Mouse (Mus musculus) kidney, adult 11 months (tissue): ENCODE data around the gene Malrd1.

Source experiments
- DNase-seq: peaks from one replicate; pipeline ENCODE4 v3.0.0; 2022

The Malrd1 gene

DNA sequence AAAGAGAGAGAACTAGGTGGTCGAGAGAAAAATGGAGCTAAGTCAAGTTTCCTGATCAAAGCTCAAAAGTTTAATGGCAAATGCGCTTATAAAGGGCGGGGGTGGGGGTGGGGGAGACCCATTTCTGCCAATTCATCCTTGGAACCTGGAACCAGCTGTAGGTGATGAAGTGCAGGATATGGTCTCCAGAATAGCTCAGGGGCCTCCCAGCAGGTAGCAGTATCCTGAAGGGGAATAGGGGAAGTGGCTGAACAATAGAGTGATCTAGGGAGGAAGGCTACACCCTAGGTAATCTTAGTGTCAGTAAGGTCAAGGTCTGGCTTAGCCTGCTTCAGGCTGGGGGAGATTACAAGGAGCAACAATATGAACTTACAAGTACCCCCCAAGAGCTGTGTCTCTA lies 506.5 kb downstream of the Malrd1 start:
- no peak for DNase-seq

- no peak for DNase-seq
Measured at GRCm38 (mm10) chr2:16110696-16111095, 584.4 kb downstream of the Malrd1 start.

GRCm38 (mm10) chr2:16113333-16113732 lies 587.1 kb downstream of the Malrd1 start:
- no peak for DNase-seq

DNA sequence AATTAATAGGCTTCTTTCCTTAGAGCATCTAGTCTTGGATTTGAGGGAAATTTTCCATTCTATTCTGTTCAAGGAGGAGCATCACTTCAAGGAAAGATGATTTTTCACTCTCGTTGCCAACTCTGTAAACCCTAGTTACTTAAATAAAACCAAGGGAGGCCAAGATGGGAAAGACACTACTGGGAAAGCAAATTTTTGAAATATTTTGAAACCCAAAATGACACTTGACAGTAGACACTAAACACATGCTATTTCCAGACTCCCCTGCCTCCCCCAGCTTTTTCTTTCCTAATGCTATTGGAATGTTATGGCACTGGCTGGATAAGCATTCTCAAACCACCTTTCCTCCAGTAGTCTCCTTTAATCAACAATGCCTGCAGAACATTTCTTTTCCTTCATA lies 621.7 kb downstream of the Malrd1 start:
- no peak for DNase-seq

GRCm38 (mm10) chr2:16152623-16153022 lies 626.3 kb downstream of the Malrd1 start:
- no peak for DNase-seq

- no peak for DNase-seq
Measured at GRCm38 (mm10) chr2:16163246-16163989, 637.1 kb downstream of the Malrd1 start.

DNA sequence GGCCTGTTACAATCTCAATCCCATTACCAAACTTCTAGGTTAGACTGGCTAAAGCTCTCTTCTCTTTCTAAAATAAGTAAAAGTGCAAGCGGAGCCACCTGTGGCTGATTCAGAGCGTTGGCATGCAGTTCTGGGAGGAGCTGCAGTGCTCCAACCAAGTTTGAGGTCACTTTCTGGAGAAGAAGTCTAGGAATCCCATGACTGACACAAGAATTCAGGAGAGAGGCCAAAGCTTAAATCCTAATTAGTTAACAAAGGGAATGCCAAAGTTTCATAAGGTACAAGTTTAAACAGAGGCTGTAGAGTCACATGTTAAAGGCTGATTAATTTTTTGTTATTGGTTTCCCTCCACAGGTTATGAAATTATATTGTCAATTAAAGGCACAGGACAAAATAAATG lies 642.3 kb downstream of the Malrd1 start:
- DNase-seq = peak; percentile 7

DNA sequence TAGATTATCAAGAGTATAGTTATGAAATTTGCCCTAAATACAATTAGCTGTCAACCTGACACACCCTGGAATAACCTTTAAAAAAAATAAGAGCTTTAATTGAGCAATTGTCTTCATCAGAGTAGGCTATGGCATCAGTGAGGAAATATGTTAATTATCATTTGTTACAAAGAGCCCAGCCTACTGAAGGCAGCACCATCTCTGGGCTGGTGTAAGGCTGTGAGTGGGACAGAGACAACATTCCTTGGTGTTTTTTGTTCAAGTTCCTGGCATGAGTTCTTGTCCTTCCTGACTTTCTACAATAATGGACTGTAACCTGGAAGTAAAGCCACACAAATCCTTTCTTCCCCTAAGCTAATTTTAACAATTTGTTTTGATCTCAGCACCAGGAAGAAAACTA lies 645.8 kb downstream of the Malrd1 start:
- DNase-seq = no peak

GRCm38 (mm10) chr2:16173355-16173754 lies 647.1 kb downstream of the Malrd1 start:
- no peak for DNase-seq

- no peak for DNase-seq
Measured at GRCm38 (mm10) chr2:16182140-16182539, 655.9 kb downstream of the Malrd1 start.

DNA sequence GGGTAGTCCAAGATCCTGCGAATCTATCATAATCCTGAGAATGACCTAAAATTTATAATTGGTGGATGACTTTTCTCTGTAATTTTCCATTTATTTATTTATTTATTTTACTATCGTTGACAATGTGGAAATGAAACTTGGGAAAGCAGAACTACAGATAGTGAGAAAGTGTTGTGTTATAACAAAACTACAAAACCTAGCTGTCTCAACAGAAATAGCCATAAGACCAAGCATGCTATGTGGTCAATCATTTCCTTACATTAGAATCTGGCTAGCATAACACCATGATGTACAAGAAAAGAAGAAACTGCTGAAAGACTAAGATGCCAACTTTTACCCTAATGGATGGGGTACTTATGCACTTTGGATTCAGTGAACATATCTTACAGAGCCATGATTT lies 656.9 kb downstream of the Malrd1 start:
- DNase-seq = no peak

GRCm38 (mm10) chr2:16210016-16210415 lies 683.7 kb downstream of the Malrd1 start:
- no peak for DNase-seq

DNA sequence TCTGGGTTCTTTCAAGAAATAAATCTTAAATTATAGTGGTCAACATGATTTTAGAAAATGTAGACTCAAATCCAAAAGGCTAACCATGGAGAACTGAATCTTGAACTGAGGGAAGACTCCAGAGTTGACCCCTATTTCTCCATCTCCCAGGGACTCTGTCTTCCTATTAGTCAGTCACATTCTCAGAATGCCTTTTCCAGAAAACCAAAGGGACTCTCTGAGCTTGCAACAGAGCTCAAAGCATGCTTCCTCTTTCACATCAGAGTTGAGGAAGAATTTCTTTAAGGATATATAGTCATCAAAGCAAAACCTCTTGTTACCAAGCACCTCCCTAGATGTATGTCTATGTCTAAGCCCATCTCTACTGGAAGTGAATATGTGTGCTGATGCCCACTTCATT lies 686.5 kb downstream of the Malrd1 start:
- DNase-seq = no peak

DNA sequence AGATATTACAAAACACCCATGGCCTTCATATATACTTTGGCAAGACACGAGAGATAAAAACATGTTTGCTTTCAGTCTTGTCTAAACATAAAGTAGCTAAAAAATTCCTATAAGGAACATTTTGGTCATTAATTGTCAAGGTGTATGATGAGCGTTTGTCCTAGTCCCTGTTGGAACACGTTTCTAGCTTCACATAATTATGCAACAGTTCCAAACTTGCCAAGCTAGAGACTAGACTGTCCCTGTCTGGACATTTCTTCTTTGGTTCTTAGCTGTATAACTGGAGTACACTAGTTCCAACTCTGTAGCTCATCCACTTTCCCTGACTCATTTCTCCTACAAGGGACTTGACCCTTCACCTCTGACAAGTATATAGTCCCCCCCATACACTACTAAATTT lies 687.8 kb downstream of the Malrd1 start:
- no peak for DNase-seq

DNA sequence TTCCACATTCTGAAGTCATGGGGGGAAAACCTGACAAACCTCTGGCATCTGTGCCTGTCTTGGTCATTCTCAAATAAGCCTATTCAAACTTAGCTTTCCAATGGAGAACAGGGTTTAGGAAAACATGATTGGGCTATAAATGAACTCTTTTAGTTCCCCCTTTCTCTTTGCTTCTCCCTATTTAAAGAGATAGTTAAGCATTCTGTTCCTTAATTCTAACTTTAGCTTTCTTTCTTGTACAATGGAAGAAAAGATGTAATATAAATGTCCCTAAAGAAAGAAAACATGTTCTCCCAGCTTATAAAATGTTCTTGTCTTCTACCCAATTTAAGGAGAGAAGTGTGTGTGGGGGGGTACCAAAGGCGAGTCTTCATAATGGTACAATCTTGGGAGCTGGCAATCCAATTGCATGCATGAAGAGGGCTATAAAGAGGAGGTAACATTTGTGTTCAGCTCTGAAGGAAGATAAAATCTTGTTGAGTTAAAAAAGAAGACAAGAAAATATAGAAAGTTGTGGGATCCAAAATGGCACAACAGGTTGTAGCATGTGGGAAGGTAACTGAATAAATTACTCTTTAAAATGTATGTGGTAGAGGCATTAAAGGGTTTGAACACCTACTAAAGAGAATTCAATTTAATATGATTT lies 702.0 kb downstream of the Malrd1 start:
- no peak for DNase-seq

GRCm38 (mm10) chr2:16240861-16241260 lies 714.6 kb downstream of the Malrd1 start:
- DNase-seq = no peak

DNA sequence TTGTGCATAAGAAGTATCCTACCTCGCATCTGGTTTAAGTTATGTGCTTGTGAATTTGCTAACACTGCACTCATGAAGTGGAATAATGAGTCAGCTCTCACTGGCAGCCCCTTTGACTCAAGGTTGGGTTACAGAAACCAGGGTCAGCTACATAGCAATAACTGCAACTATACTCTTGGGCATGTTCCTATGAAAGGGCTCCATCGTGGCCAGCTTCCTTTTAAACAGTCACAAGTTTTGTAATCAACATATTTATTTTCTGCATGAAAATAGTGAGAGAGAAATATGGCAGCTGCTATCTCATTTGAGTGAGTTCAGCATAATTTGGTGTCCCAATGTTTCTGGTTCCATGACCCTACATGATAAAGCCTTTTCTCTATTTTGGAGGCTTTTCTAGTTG lies 716.8 kb downstream of the Malrd1 start:
- no peak for DNase-seq

- DNase-seq = no peak
Measured at GRCm38 (mm10) chr2:16248861-16249260, 722.6 kb downstream of the Malrd1 start.

DNA sequence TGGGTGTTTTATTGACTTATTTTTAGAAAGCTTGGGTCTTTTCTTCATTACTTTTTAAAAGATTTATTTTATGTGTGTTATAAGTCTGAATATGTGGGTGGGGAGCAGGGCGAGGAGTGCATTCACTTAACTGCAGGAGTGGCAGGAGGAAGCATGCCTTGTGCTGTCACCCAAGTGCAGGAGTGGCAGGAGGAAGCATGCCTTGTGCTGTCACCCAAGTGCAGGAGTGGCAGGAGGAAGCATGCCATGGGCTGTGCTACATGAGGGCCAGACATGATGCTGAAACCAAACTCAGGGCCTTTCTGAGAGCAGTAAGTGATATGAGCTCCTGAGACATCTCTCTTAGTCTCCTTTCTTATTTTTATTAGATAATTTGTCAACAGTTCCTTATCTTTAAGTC lies 726.0 kb downstream of the Malrd1 start:
- DNase-seq = no peak
